Mouse (Mus musculus) neural tube, embryonic 15.5 days (tissue): ENCODE results near the gene Bag6. TPM values are rescaled to one million over a fixed set of nuclear protein-coding genes. Genes with fewer than 3 reads are reported as not detected.

ENCODE experiments used
- ATAC-seq: fragments of 200-750 bp; cut with Nextera tagmentation; 2 replicates; pipeline ENCODE4 v1.8.0; 2017; ENCODE audit warnings: mild to moderate bottlenecking, moderate TSS enrichment, moderate library complexity; ENCODE audit not compliant: low FRiP score
- H3K27ac ChIP-seq: fragments of 300-500 bp; sonication (generic); replicated peaks from 2 replicates; pipeline ENCODE4 v1.5.1; 2015; ENCODE audit warnings: mild to moderate bottlenecking, inconsistent platforms
- H3K27me3 ChIP-seq: fragments of 300-500 bp; sonication (generic); replicated peaks from 2 replicates; pipeline ENCODE4 v1.6.1; 2015; ENCODE audit warnings: inconsistent platforms
- H3K36me3 ChIP-seq: fragments of 300-500 bp; sonication (generic); 2 replicates; pipeline ENCODE4 v1.6.1; 2015; ENCODE audit warnings: inconsistent platforms
- H3K4me1 ChIP-seq: fragments of 300-500 bp; sonication (generic); 2 replicates; pipeline ENCODE4 v1.6.1; 2015; ENCODE audit warnings: inconsistent platforms
- H3K4me2 ChIP-seq: fragments of 300-500 bp; sonication (generic); 2 replicates; pipeline ENCODE4 v1.6.1; 2015; ENCODE audit warnings: inconsistent platforms, mild to moderate bottlenecking, moderate library complexity
- H3K4me3 ChIP-seq: fragments of 300-500 bp; sonication (generic); replicated peaks from 2 replicates; pipeline ENCODE4 v1.5.1; 2015; ENCODE audit warnings: mild to moderate bottlenecking, inconsistent platforms
- H3K9ac ChIP-seq: fragments of 300-500 bp; sonication (generic); replicated peaks from 2 replicates; pipeline ENCODE4 v1.6.1; 2015; ENCODE audit warnings: mild to moderate bottlenecking, inconsistent platforms
- H3K9me3 ChIP-seq: fragments of 300-500 bp; sonication (generic); replicated peaks from 2 replicates; pipeline ENCODE4 v1.6.1; 2016; ENCODE audit warnings: inconsistent platforms
- WGBS: fragments of 180-500 bp; shearing (Covaris S2); methylation state at CpG from one replicate; pipeline ENCODE4 v1.1.7; 2015; ENCODE audit warnings: mixed read lengths; 5-methylcytosine and 5-hydroxymethylcytosine counted together
- polyA plus RNA-seq: library from polyadenylated mRNA; unstranded; fragments of >200 nt; fragmentation: Nextera tagmentation; extraction: Ambion mirVana; gene quantifications from 2 replicates; pipeline ENCODE4 v1.2.1, GENCODE M21; 2015

Bag6 gene
- polyA plus RNA-seq, 1 experiment from 2014 or later: 62.7 TPM

DNA sequence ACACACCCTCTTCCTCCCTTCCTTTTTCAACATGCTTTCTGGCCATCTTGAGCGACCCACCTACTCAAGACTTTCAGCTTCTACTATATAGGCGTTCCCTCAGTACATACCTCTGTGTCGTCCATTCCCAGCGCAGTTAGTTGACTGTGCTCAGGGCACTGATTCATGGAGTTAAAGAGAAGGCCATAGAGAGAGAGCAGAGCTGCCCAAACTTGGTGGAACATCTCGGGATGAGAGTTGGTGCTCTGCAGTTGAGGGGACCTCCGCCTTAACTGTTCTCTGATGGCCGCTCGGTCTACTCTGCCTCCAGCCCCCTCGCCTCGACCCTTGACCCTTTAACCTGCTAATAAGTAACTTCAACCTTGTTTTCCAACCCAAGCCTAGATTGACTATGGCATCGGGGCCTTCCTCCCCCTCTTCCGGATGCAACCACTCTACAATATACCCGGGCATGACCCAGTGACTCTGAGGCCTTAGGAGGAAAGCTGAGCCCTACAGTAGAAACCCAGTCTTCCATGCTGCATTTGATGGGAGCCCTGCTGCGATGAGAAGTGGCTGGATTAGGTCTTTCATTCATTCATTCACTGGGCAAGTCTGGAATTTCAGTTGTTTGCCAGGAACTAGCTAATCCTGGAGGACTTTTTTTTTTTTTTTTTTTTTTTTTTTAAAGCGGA lies 3.3 kb upstream of the Bag6 start, which contains the start of gene Apom:
Gene Apom (minus strand): TSS at position 551 of the 674 bp plus-strand sequence.
- Histone ChIP-seq H3K4me3 (no peak within 1 kb of the TSS), H3K9ac (no peak within 1 kb of the TSS), H3K9me3 (no peaks in the 10 kb centered on the region), H3K4me2 (no peak within 1 kb of the TSS), H3K27ac (no peak within 1 kb of the TSS), H3K4me1 (peaks cover 36% of the 10 kb centered on the region), H3K36me3 (peaks cover 2% of the 10 kb centered on the region; the same call in 1 of the 2 replicates), H3K27me3 (no peaks in the 10 kb centered on the region)
- 85% methylated on average over 15 of the region's 15 CpGs for WGBS
- ATAC-seq: no peak

DNA sequence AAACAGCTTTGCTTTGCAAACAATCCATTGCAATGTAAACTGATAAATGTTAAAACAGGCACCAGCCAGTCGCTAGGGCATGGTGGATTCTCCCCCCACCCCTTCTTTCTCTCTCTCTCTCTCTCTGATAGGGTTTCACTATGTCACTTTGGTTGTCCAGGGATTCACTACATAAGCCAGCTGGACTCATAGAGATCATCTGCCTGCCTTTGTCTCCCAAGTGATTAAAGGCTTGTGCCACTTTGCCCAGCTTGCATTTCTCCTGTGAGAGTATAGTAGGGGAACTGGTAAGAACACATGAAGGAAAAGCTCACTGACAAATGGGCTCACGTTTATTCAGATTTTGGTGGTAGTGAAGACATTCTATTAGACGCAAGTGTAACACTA lies 2.8 kb upstream of the Bag6 start:
- Histone ChIP-seq H3K4me3 (no peak overlapping the region), H3K4me1 (peaks cover 36% of the 10 kb centered on the region), H3K9ac (no peak overlapping the region), H3K4me2 (no peak overlapping the region), H3K9me3 (no peaks in the 10 kb centered on the region), H3K27ac (no peak overlapping the region), H3K36me3 (peaks cover 2% of the 10 kb centered on the region; the same call in 1 of the 2 replicates), H3K27me3 (no peaks in the 10 kb centered on the region)
- 85% methylated on average over 3 of the region's 3 CpGs for WGBS
- no peak for ATAC-seq

DNA sequence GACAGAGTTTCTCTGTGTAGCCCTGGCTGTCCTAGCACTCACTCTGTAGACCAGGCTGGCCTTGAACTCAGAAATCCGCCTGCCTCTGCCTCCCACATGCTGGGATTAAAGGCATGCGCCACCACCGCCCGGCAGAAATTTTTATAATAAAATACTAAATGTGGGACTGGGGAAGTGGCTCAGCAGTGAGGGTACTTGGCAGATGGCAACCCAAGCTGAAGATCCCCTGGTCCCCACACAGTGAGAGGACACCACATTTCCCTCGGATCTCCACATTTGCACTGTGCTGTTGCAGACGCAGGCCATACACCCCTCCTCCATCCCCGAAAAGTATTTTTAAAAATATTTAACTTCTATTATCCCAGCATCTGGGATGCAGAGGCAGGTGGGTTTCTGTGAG lies 1.5 kb upstream of the Bag6 start:
- no peak overlapping the region for H3K4me2 ChIP-seq
- no peak overlapping the region for H3K4me3 ChIP-seq
- H3K9me3 ChIP-seq: no peaks in the 10 kb centered on the region
- no peak overlapping the region for H3K27ac ChIP-seq
- H3K9ac ChIP-seq: no peak overlapping the region
- peaks cover 6% of the 10 kb centered on the region for H3K36me3 ChIP-seq
- H3K4me1 ChIP-seq: peaks cover 39% of the 10 kb centered on the region
- 95% methylated on average over 7 of the region's 7 CpGs for WGBS
- no peaks in the 10 kb centered on the region for H3K27me3 ChIP-seq
- ATAC-seq: no peak

DNA sequence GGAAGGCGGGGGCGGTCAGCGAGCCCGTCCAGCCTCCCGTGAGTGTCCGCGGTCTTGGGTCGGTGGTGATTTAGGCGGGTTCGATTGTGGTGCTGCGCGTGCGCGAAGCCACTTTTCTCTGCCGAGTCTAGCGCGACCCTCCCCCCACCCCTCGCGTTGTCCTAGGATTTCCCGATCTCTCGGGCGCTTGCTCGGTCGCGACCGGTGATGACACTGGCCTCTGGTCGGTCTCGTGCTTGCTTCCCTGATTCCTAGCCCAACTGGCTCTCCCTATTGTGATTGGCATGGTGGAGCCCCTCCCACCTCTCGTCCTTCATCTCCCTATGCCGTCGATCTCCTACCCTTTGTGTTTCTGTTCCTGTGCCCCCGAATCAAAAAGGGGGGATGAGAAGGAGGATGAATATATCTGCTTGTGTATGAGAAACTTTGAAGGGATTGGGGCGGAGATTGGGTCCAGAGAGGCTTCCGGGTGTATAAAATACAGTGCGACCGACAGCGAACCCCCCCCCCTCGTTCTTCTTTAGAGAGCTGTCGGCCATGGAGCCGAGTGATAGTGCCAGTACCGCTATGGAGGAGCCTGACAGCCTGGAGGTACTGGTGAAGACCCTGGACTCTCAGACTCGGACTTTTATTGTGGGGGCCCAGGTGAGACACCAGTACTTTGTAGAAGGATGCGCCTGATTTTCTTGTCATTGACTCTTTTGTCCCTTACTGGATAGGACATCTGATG lies 778 bp downstream of the Bag6 start:
- peak; percentile 74 for ATAC-seq
- Histone ChIP-seq H3K36me3 (peaks cover 26% of the 10 kb centered on the region), H3K27me3 (no peaks in the 10 kb centered on the region), H3K4me2 (peak overlapping the region; percentile 89), H3K4me1 (peaks cover 35% of the 10 kb centered on the region), H3K9me3 (no peaks in the 10 kb centered on the region), H3K9ac (peak overlapping the region; percentile 78), H3K27ac (peak overlapping the region; percentile 98), H3K4me3 (peak overlapping the region; percentile 73)
- 1% methylated on average over 43 of the region's 43 CpGs for WGBS

DNA sequence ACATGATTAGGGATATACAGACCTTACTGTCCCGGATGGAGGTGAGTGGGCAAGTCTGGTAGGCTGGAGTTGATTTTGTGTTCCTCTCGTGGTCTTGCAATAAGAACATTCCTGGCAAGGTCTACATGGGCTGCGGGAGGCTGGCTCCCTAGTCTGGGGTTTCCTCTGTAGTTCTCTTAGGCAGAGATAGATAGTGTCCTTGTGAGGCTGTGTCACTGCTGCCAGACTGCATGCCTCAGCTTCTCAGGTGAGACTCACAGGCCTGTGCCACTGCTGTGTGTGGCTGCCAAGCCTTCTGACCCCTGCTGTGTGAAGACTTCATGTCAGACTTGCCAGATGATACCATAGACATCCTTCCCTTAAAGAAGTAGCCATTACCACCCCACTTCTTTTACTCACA lies 4.3 kb downstream of the Bag6 start:
- 94% methylated on average over 3 of the region's 3 CpGs for WGBS
- H3K9me3 ChIP-seq: no peaks in the 10 kb centered on the region
- peaks cover 29% of the 10 kb centered on the region for H3K4me1 ChIP-seq
- no peak overlapping the region for H3K4me3 ChIP-seq
- peaks cover 59% of the 10 kb centered on the region for H3K36me3 ChIP-seq
- ATAC-seq: no peak
- no peaks in the 10 kb centered on the region for H3K27me3 ChIP-seq
- H3K9ac ChIP-seq: no peak overlapping the region
- no peak overlapping the region for H3K27ac ChIP-seq
- no peak overlapping the region for H3K4me2 ChIP-seq

DNA sequence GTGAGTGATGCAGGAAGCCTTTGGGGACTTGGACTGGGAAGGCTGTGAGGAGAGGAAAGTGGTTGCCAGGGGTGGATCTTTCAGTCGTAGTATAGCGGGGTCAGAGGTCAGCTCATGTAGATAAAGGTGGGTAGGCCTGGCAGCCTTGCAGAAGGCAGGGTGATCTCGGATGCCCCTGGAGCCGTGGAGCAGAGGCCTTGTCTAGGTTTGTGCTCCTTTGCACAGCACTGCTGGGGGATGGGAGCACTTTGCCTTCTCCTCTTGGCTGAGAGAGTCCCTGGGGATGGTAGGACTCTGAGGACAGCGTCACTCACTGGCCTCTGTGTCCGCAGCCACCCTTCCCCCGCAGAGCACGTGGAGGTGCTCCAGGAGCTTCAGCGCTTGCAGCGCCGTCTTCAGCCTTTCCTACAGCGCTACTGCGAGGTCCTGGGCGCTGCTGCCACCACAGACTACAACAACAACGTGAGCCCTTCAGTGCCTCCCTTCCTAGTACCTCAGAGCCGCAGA lies 5.6 kb downstream of the Bag6 start:
- 81% methylated on average over 16 of the region's 16 CpGs for WGBS
- ATAC-seq: no peak
- Histone ChIP-seq H3K4me2 (no peak overlapping the region), H3K4me3 (no peak overlapping the region), H3K9ac (no peak overlapping the region), H3K9me3 (no peaks in the 10 kb centered on the region), H3K27me3 (no peaks in the 10 kb centered on the region), H3K27ac (no peak overlapping the region), H3K36me3 (peaks cover 72% of the 10 kb centered on the region), H3K4me1 (peaks cover 27% of the 10 kb centered on the region)

DNA sequence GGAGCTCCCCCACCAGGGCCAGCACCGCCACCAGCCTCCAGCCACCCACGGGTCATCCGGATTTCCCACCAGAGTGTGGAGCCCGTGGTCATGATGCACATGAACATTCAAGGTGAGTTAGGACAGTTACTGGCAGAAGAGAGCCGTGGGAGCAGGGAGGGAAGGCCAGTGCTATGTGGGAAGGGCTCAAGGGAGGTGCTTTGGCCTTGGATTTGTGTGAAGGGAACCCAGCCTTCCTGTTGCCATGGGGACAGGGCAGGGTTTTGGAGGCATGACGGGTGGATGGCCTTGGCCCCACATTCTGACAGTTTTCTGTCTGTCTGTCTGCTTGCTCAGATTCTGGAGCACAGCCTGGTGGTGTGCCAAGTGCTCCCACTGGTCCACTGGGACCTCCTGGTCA lies 7.0 kb downstream of the Bag6 start:
- no peaks in the 10 kb centered on the region for H3K9me3 ChIP-seq
- WGBS: 91% methylated on average over 6 of the region's 6 CpGs
- H3K36me3 ChIP-seq: peaks cover 86% of the 10 kb centered on the region
- H3K4me1 ChIP-seq: peaks cover 18% of the 10 kb centered on the region
- no peaks in the 10 kb centered on the region for H3K27me3 ChIP-seq
- H3K27ac ChIP-seq: no peak overlapping the region
- no peak for ATAC-seq
- H3K4me2 ChIP-seq: no peak overlapping the region
- no peak overlapping the region for H3K4me3 ChIP-seq
- no peak overlapping the region for H3K9ac ChIP-seq

DNA sequence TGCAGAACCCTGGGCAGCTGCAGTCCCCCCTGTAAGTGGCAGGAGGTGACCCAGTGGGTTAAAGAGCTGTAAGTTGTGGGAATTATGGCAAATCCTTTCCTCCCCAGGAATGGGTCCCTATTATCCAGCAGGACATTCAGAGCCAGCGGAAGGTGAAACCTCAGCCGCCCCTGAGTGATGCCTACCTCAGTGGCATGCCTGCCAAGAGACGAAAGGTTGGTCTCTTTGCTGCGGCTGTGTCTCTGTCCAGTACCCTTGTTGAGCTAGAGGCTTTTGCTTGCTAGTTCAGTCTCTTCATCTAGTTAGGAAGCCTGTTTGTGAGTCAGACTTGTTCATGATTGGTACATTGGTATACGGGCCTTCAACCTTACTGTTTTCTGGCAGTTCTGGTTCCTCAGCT lies 11.2 kb downstream of the Bag6 start:
- Histone ChIP-seq H3K4me3 (no peak overlapping the region), H3K4me2 (no peak overlapping the region), H3K27me3 (no peaks in the 10 kb centered on the region), H3K4me1 (0 out of 2 replicates have a peak, but pooled peaks cover 5% of the 10 kb centered on the region), H3K27ac (no peak overlapping the region), H3K9ac (no peak overlapping the region), H3K36me3 (peaks cover 97% of the 10 kb centered on the region), H3K9me3 (no peaks in the 10 kb centered on the region)
- ATAC-seq: no peak
- WGBS: 91% methylated on average over 5 of the region's 5 CpGs

DNA sequence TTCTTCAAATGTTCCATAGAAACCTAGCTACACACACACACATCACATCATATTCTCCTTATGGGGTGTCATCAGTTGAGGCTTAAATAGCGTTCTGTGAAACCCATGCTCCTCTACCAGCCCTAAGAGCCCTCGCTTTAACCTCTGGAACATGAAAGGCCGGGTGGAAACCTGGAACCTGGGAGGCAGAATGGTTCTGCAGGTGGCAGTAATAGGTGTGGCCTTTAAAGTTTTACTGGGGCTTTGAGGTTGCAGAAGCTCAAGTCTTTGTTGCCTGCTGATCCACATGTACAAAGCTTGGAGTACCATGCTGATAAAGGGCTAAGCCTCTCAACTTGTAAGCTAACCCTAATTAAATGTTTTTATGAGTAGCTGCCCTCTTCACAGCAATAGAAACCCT lies 12.4 kb downstream of the Bag6 start:
- 0 out of 2 replicates have a peak, but pooled peaks cover 5% of the 10 kb centered on the region for H3K4me1 ChIP-seq
- no peak overlapping the region for H3K9ac ChIP-seq
- no peak overlapping the region for H3K4me3 ChIP-seq
- H3K27ac ChIP-seq: no peak overlapping the region; the same call in 1 of the 2 replicates
- no peaks in the 10 kb centered on the region for H3K9me3 ChIP-seq
- no peak for ATAC-seq
- WGBS: 62% methylated on average over 3 of the region's 3 CpGs
- no peak overlapping the region for H3K4me2 ChIP-seq
- H3K27me3 ChIP-seq: no peaks in the 10 kb centered on the region
- H3K36me3 ChIP-seq: peaks cover 96% of the 10 kb centered on the region

DNA sequence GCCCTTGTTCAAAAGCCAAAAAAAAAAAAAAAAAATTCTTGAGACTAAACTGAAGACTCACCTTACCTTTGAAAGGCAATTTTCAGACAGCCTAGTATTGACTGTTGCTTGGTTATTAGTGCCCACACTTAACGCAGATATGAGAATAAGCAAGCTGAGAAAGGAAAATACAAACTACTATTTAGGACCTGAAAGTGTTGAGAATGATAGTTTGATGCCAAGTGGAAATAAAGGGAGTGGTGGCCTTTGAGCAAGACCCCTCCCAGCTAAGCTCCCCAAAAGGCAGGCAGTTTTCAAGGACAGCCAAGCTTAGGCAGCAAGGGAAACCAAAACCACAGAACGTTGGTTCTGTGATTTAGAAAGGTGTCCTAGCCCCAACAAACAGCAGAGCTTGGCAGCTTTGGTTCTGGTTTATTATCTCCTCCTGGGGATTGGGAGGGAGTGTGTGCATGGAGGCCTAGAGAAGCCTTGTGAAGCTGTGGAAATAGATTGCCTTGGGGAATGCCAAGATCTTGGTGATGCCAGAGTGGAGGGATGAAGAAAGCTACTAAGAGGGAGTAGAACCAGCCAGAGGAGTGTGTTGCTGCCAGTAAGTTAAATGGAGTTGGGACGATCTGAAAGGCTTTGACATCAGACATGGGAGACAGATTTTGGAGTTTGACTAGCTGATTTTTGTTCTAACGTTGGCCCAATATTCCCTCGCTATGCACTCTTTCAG lies 13.1 kb downstream of the Bag6 start:
- Histone ChIP-seq H3K9me3 (no peaks in the 10 kb centered on the region), H3K9ac (no peak overlapping the region), H3K4me3 (no peak overlapping the region), H3K27ac (0 out of 2 replicates have a peak overlapping the region, but pooled peaks have one; percentile 41), H3K4me1 (0 out of 2 replicates have a peak, but pooled peaks cover 5% of the 10 kb centered on the region), H3K36me3 (peaks cover 96% of the 10 kb centered on the region), H3K27me3 (no peaks in the 10 kb centered on the region), H3K4me2 (no peak overlapping the region)
- WGBS: 65% methylated on average over 5 of the region's 5 CpGs
- no peak for ATAC-seq

DNA sequence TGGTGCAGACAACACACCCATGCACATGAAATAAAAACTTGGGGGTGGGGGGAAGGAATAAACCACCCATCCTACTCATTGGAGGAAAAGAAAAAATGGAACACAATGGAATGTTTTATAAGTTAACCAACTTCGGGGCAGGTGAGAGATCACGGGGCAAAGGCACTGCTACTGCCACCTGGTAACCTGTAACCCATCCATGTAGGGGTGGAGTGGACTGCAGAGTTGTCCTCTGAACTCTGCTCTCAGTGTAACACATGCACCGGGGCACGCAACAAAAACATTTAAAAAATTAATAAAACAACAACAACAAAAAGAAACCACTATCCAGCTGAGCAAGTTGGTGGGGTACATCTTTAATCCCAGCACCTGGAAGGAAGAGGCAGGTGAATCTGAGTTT lies 17.1 kb downstream of the Bag6 start:
- Histone ChIP-seq H3K27ac (no peak overlapping the region), H3K4me2 (no peak overlapping the region), H3K4me1 (peaks cover 5% of the 10 kb centered on the region; the same call in 1 of the 2 replicates), H3K4me3 (no peak overlapping the region), H3K36me3 (peaks cover 97% of the 10 kb centered on the region), H3K9ac (no peak overlapping the region), H3K9me3 (no peaks in the 10 kb centered on the region), H3K27me3 (no peaks in the 10 kb centered on the region)
- WGBS: 93% methylated on average over 4 of the region's 4 CpGs
- no peak for ATAC-seq
